Mouse (Mus musculus) cerebellum, adult 9-10 months (tissue): Measurements from ENCODE around the gene Gm13101.
A peak's percentile ranks its signal among the peaks of the same experiment; 100 is the strongest.
"Not testable (repeated sequence)": the region's sequence is repeated elsewhere in the genome, so short reads cannot be mapped to it uniquely, and the experiment has no call there.

ENCODE experiments used
- DNase-seq: peaks from one replicate; pipeline ENCODE4 v3.0.0; 2022

Gm13101 gene

GRCm38 (mm10) chr4:143966850-143967249 lies at the start of gene Gm13101:
TSS of gene Gm13101 (minus strand) at chr4:143966950.
- not testable (repeated sequence) for DNase-seq

GRCm38 (mm10) chr4:143994269-143994668 lies 27.5 kb upstream of the Gm13101 start, which contains the start of gene Pramef17:
TSS of gene Pramef17 (minus strand) at chr4:143994369.
- DNase-seq, result not testable (repeated sequence)

GRCm38 (mm10) chr4:143988126-143988525 lies 21.4 kb upstream of the Gm13101 start:
- DNase-seq, result peak; percentile 62

- DNase-seq, result peak; percentile 78
Measured at GRCm38 (mm10) chr4:143987475-143987941, 20.8 kb upstream of the Gm13101 start.

GRCm38 (mm10) chr4:143985733-143986132 lies 19.0 kb upstream of the Gm13101 start:
- DNase-seq, result peak; percentile 46

- peak; percentile 31 for DNase-seq
Measured at GRCm38 (mm10) chr4:143985165-143985564, 18.4 kb upstream of the Gm13101 start.

GRCm38 (mm10) chr4:143983446-143983845 lies 16.7 kb upstream of the Gm13101 start:
- not testable (repeated sequence) for DNase-seq

- not testable (repeated sequence) for DNase-seq
Measured at GRCm38 (mm10) chr4:143950916-143951315, 15.8 kb downstream of the Gm13101 start, which contains the start of gene Pramef25. TSS of gene Pramef25 (minus strand) at chr4:143951016.
